Mouse (Mus musculus): ENCODE measurements around the gene Crlf1. TPM values are rescaled to one million over a fixed set of nuclear protein-coding genes. Genes with fewer than 3 reads are reported as not detected.

Gene Crlf1
- polyA plus RNA-seq (2012; rRNA removed), result 2.1 and 8.6 TPM in 2 replicates

DNA sequence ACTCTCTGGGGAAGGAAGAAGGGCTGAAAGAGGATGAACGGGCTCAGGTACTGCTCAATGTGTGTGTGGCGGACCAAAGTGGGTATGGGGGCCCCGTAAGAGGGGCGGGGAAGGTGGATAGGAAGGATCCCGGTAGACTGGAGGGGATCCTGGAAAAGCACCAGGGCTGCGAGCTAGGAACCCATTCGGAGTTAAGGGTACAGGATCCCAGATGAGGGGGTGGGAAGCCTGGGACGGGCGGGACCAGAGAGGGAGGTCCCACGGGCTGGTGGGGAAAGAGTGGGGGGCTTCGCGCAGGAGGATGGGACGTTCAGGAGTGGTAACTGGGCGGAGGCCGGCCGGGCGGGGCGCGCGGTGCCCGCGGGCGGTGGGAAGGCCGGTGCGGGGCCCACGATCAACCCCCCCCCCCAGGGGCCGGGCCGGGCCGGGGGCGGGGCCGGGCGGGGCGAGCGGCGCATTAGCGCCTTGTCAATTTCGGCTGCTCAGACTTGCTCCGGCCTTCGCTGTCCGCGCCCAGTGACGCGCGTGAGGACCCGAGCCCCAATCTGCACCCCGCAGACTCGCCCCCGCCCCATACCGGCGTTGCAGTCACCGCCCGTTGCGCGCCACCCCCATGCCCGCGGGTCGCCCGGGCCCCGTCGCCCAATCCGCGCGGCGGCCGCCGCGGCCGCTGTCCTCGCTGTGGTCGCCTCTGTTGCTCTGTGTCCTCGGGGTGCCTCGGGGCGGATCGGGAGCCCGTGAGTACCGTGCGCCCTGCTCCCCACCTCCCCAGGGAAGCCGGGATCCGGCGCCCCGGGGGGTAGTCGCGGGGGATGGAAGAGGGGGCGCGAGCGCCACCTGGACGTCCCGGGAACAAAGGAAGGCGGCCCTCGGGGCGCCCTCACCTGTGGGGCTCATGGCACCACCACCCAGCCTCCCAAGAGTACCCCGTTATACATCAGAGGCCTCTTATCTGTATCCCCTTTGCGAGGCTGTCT is at the start of gene Crlf1:
TSS of gene Crlf1 (plus strand) at position 495 of the 977 bp plus-strand sequence.
- no peak within 1 kb of the TSS for H3K4me3 ChIP-seq (ENCODE audit: insufficient read depth, low read length)
- no peaks in the 10 kb centered on the region for H3K4me1 ChIP-seq (ENCODE audit: control insufficient read depth, insufficient read depth, low read length)
- H3K27ac ChIP-seq (ENCODE audit: insufficient read depth, low read length), result no peak within 1 kb of the TSS
- TF ChIP-seq CTCF (IDR thresholded peaks at IDR 0.05; ENCODE audit: extremely low read depth, insufficient read depth, low read length) (no peak), POLR2A (IDR thresholded peaks at IDR 0.05; ENCODE audit: extremely low read depth, insufficient read depth, low read length) (no peak)

GRCm38 (mm10) chr8:70443326-70443725 is 49.6 kb upstream of the Crlf1 start:
- Histone ChIP-seq H3K27ac (ENCODE audit: insufficient read depth, low read length) (no peak overlapping the region), H3K4me3 (ENCODE audit: insufficient read depth, low read length) (no peak overlapping the region), H3K4me1 (ENCODE audit: control insufficient read depth, insufficient read depth, low read length) (peaks cover 6% of the 10 kb centered on the region)
- no peak for TF ChIP-seq CTCF (IDR thresholded peaks at IDR 0.05; ENCODE audit: extremely low read depth, insufficient read depth, low read length)
- no peak for TF ChIP-seq POLR2A (IDR thresholded peaks at IDR 0.05; ENCODE audit: extremely low read depth, insufficient read depth, low read length)

- TF ChIP-seq CTCF (IDR thresholded peaks at IDR 0.05; ENCODE audit: extremely low read depth, insufficient read depth, low read length), result no peak
- no peak for TF ChIP-seq POLR2A (IDR thresholded peaks at IDR 0.05; ENCODE audit: extremely low read depth, insufficient read depth, low read length)
Observed at GRCm38 (mm10) chr8:70445988-70446387, 47.0 kb upstream of the Crlf1 start.

DNA sequence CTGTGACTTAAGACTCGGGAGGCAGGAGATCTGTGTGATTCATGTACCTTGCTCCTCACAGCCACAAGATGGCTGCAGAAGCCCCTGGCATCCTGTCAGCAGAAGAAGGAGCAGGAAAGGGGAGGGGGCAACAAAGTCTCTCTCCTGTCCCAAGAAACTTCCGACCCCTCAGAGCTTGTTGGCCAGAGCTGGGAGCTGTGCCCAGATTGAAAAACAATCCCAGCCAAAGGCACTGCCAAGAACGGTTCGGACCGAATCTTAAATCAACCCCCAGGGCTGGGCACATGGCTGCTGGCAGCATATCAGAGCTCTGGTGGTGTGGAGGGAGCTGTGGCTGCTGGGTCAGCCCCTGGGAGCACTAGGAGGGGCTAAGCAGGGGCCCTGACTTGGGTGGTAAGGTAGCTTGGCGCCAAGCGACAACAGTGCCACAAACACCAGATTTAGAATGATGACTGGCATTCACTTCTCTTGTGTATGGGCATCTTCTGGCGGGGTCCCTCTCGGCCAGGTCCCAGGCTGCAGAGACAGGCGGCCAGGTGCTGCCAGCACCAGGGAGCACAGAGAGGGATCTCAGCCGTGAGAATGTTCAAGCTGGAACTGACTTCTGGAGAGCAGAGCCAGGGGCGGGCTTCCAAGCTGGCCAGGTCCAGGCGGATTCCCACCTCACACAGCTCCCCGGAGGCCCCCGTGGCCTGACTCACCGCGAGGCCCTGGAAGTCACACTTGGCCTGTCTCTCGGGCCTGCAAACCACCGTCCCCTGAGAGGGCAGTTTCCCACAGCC is 45.1 kb upstream of the Crlf1 start:
- Histone ChIP-seq H3K4me1 (ENCODE audit: control insufficient read depth, insufficient read depth, low read length) (no peaks in the 10 kb centered on the region; the same call in 1 of the 2 replicates), H3K27ac (ENCODE audit: insufficient read depth, low read length) (no peak overlapping the region), H3K4me3 (ENCODE audit: insufficient read depth, low read length) (no peak overlapping the region)
- TF ChIP-seq POLR2A (IDR thresholded peaks at IDR 0.05; ENCODE audit: extremely low read depth, insufficient read depth, low read length) (no peak), CTCF (IDR thresholded peaks at IDR 0.05; ENCODE audit: extremely low read depth, insufficient read depth, low read length) (no peak)

More at GRCm38 (mm10) chr8:70445988-70446387, 47.0 kb upstream of the Crlf1 start:
- no peak overlapping the region for H3K4me3 ChIP-seq (ENCODE audit: insufficient read depth, low read length)
- no peaks in the 10 kb centered on the region for H3K4me1 ChIP-seq (ENCODE audit: control insufficient read depth, insufficient read depth, low read length)
- no peak overlapping the region for H3K27ac ChIP-seq (ENCODE audit: insufficient read depth, low read length)

DNA sequence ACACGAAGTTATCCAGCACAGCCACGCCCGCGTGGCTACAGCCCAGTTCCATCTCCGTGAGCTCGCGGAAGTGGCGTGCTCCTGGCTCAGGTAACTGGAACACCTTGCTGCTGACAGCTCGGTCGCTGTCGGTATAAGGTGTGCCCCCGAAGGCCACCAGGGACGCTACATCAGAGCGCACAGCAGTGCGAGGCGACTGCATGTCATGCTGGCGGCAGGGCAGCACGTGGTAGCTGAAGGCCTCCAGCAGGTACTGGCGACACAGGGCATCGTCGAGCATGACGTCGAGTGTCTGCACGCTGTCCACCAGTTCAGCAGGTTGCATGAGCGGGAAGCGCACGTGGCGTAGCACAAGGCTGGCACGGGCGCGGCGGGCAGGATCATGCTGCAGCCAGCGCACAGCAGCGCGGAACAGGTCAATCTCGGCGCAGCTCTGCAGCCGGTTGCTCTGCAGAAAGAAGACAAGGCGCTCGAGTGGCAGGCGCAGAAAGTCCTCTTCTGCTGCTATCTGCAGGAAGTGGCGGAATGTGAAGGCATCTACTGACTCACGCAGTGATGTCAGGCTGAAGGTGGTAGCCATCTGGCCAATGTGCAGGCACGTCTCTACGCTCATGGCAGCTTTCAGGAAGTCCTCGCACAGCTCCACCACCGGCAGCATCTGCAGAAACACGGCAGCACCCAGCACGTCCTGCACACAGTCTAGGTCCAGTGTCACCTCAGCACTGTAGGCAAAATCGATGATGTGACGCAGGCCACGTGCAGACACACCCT is 40.6 kb upstream of the Crlf1 start:
- no peak overlapping the region for H3K27ac ChIP-seq (ENCODE audit: insufficient read depth, low read length)
- peaks cover 10% of the 10 kb centered on the region for H3K4me1 ChIP-seq (ENCODE audit: control insufficient read depth, insufficient read depth, low read length)
- TF ChIP-seq POLR2A (IDR thresholded peaks at IDR 0.05; ENCODE audit: extremely low read depth, insufficient read depth, low read length) (0 out of 2 replicates have a peak, but pooled peaks have one; percentile 7), CTCF (IDR thresholded peaks at IDR 0.05; ENCODE audit: extremely low read depth, insufficient read depth, low read length) (no peak)
- H3K4me3 ChIP-seq (ENCODE audit: insufficient read depth, low read length), result no peak overlapping the region

DNA sequence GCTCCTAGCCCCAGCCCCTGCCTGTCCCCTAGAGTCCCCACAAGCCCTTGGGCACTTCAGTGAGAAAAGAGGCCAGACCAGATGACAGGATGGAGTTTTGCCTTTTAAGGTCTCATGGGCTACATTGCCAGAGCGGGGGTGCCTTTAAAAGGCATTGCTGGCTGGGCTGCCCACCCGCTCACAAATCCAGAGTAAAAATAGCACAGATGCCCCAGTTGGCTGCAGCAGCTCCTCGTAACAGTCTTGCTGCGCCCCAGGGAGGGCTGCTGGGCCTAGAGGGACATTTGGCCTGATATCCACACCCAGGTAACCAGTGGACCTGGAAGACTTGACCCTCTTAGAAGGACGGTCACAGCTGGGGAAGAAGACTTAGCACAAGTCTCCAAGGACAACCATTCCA is 39.1 kb upstream of the Crlf1 start:
- Histone ChIP-seq H3K27ac (ENCODE audit: insufficient read depth, low read length) (peak overlapping the region; percentile 27; the same call in 1 of the 2 replicates), H3K4me1 (ENCODE audit: control insufficient read depth, insufficient read depth, low read length) (peaks cover 10% of the 10 kb centered on the region), H3K4me3 (ENCODE audit: insufficient read depth, low read length) (no peak overlapping the region)
- TF ChIP-seq CTCF (IDR thresholded peaks at IDR 0.05; ENCODE audit: extremely low read depth, insufficient read depth, low read length) (no peak), POLR2A (IDR thresholded peaks at IDR 0.05; ENCODE audit: extremely low read depth, insufficient read depth, low read length) (no peak)

DNA sequence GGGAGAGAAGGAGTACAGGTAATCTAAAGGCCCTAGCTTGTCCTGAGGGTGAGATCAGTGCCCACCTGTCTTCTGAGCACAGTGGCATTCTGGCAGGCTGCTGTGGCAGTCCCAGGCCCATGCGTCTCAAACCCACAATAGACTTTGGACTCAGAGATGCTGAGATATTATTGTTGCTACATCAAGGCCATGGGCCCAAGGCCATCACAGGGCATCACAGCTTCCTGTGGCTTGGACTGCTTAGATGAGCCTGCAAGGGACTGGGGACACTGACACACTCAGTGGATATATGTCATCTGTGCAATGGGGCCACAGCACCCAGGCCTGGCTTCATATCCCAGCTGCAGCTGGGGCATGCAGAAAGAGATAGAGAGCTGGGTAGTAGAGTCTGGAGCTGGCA is 36.0 kb upstream of the Crlf1 start:
- peaks cover 14% of the 10 kb centered on the region for H3K4me1 ChIP-seq (ENCODE audit: control insufficient read depth, insufficient read depth, low read length)
- no peak overlapping the region for H3K4me3 ChIP-seq (ENCODE audit: insufficient read depth, low read length)
- no peak overlapping the region for H3K27ac ChIP-seq (ENCODE audit: insufficient read depth, low read length)
- TF ChIP-seq CTCF (IDR thresholded peaks at IDR 0.05; ENCODE audit: extremely low read depth, insufficient read depth, low read length) (no peak), POLR2A (IDR thresholded peaks at IDR 0.05; ENCODE audit: extremely low read depth, insufficient read depth, low read length) (no peak)

DNA sequence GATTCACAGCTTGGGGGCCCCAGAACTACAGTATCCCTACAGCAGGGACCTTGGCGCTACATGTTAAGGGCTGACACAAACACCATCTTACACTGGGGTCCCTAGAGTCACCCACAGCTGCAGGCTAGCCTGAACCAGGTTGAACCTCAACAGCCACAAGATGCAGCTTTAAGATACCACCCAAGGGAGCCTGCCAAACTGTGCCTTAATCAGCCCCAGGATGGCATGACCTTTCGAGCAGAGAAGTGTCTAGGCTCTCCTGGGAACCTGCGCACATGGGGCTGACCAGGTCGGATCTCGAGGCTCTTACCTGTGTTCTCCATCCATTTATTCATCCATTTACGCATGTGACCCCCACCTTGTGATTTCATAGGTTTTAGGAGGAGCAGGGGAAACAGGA is 35.1 kb upstream of the Crlf1 start:
- H3K27ac ChIP-seq (ENCODE audit: insufficient read depth, low read length), result no peak overlapping the region
- peaks cover 18% of the 10 kb centered on the region for H3K4me1 ChIP-seq (ENCODE audit: control insufficient read depth, insufficient read depth, low read length)
- no peak overlapping the region for H3K4me3 ChIP-seq (ENCODE audit: insufficient read depth, low read length)
- TF ChIP-seq POLR2A (IDR thresholded peaks at IDR 0.05; ENCODE audit: extremely low read depth, insufficient read depth, low read length), result no peak
- no peak for TF ChIP-seq CTCF (IDR thresholded peaks at IDR 0.05; ENCODE audit: extremely low read depth, insufficient read depth, low read length)

GRCm38 (mm10) chr8:70458462-70458861 is 34.5 kb upstream of the Crlf1 start:
- H3K4me3 ChIP-seq (ENCODE audit: insufficient read depth, low read length), result no peak overlapping the region
- no peak overlapping the region for H3K27ac ChIP-seq (ENCODE audit: insufficient read depth, low read length)
- TF ChIP-seq POLR2A (IDR thresholded peaks at IDR 0.05; ENCODE audit: extremely low read depth, insufficient read depth, low read length), result no peak
- TF ChIP-seq CTCF (IDR thresholded peaks at IDR 0.05; ENCODE audit: extremely low read depth, insufficient read depth, low read length), result no peak
- H3K4me1 ChIP-seq (ENCODE audit: control insufficient read depth, insufficient read depth, low read length), result peaks cover 20% of the 10 kb centered on the region
